Mouse (Mus musculus): ENCODE measurements around the gene Lrp2.

DNA sequence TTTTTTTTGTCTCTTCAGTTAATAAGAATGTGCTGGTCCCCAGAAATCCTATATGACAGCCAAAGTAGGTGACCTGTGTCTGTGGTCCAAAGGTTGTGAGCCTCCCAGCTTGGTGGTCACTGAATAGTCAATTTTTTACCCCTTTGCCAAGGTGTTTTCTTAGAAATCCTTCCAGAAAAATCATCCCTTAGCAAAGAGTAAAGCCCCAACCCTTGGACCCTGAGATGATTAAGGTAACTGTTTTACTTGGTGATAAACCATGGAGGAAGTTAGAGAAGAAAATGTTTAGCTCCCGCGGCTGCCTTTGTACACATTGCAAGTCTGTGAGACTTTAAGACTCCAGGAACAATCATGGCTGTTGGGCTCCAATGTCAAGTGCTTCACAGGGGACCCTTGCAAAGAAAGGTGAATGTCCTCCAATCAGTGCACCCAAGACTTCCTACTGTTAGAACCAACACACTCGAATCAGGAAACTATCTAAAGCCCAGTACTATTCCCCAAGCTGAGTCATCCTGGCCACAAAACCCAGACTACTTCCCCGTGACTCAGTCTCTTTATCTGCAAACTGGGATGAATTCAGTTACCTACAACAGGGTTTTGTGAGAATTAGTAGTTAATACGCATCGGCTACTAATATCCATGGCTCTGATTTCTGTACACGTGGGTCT is 18.0 kb upstream of the Lrp2 start:
- no peak for TF ChIP-seq CTCF (IDR thresholded peaks at IDR 0.05; ENCODE audit: low read depth, low read length)
- no peak for TF ChIP-seq GATA1 (IDR thresholded peaks at IDR 0.05; ENCODE audit: borderline replicate concordance, low read length)
- no peak for TF ChIP-seq POLR2AphosphoS5 (IDR thresholded peaks at IDR 0.05; ENCODE audit: insufficient replicate concordance, low read depth, low read length)
- no peak for TF ChIP-seq TAL1 (conservative IDR thresholded peaks at IDR 0.05; ENCODE audit: low read depth, low read length)
